Mouse (Mus musculus) heart, adult 2 months (tissue): ENCODE data around the gene Rab3il1.

Experiments used
- CTCF ChIP-seq: fragments of 200-600 bp; IDR thresholded peaks from 2 replicates; pipeline ENCODE4 v1.8.1; 2022; ENCODE audit warnings: antibody characterized with exemption, mild to moderate bottlenecking, moderate library complexity
- POLR2A ChIP-seq: fragments of 200-500 bp; IDR thresholded peaks from 2 replicates; pipeline ENCODE4 v1.6.1; 2011; ENCODE audit warnings: mild to moderate bottlenecking, low read depth, low read length, control low read depth; ENCODE audit not compliant: insufficient read depth

DNA sequence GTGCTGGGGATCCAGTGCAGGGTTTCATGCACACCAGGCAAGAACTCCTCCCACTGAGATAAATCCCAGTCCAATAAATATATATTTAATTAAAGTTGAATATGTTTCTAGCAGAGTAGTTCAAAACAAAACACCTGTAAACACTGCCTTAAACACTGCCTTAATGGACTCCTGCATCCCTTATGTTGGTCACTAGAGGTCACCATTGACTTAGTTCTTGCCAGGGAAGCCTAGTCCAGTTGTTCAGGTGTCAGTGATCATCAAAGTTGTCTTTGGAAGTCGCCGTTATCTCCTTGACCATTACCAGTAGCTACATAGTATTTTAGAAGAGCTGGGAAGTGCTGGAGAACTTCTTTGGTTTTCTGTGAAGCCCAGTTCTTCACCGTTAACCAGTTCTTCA, 1.1 kb upstream of the Rab3il1 start:
- TF ChIP-seq CTCF (no peak; the same call in 1 of the 2 replicates), POLR2A (no peak)
